Mouse (Mus musculus) liver, embryonic 14.5 days (tissue): Measurements from ENCODE around the gene B4galt3.

ENCODE experiments used
- CTCF ChIP-seq: IDR thresholded peaks from 2 replicates; pipeline ENCODE4 v1.5.1; 2016; ENCODE audit warnings: antibody characterized with exemption, low read depth, control low read depth
- EP300 ChIP-seq: IDR thresholded peaks from 2 replicates; pipeline ENCODE4 v1.6.1; 2016; ENCODE audit warnings: antibody characterized with exemption, low read depth

GRCm38 (mm10) chr1:171309321-171309720 lies 39.2 kb downstream of the B4galt3 start:
- no peak for TF ChIP-seq CTCF
- TF ChIP-seq EP300 = no peak
